Mouse (Mus musculus) myocyte (in vitro differentiated cells): ENCODE measurements around the gene Gpatch1. TPM values are rescaled to one million over a fixed set of nuclear protein-coding genes. Genes with fewer than 3 reads are reported as not detected.

Experiments
- H3K27me3 ChIP-seq: one replicate; pipeline ENCODE4 v1.6.1; 2011; ENCODE audit not compliant: control insufficient read depth, insufficient read depth, insufficient read length
- H3K36me3 ChIP-seq: one replicate; pipeline ENCODE4 v1.6.1; 2011; ENCODE audit not compliant: control insufficient read depth, insufficient read depth
- H3K4me2 ChIP-seq: one replicate; pipeline ENCODE4 v1.6.1; 2011; ENCODE audit warnings: low read depth, control low read depth
- H3K4me3 ChIP-seq: one replicate; pipeline ENCODE4 v1.5.1; 2011; ENCODE audit warnings: mild to moderate bottlenecking, control low read depth, moderate library complexity
- H3K79me2 ChIP-seq: one replicate; pipeline ENCODE4 v1.6.1; 2011; ENCODE audit not compliant: control insufficient read depth, insufficient read depth
- H3ac ChIP-seq: one replicate; pipeline ENCODE4 v1.6.1; 2011; ENCODE audit not compliant: control insufficient read depth, insufficient read length
- CEBPB ChIP-seq: IDR thresholded peaks from 2 replicates; pipeline ENCODE4 v1.6.1; 2011; ENCODE audit warnings: mild to moderate bottlenecking, moderate library complexity; ENCODE audit not compliant: poor library complexity, insufficient read depth, severe bottlenecking
- E2F4 ChIP-seq: IDR thresholded peaks from one replicate; pipeline ENCODE4 v1.6.1; 2011; ENCODE audit warnings: mild to moderate bottlenecking, control low read depth, moderate library complexity; ENCODE audit not compliant: insufficient read depth
- MAX ChIP-seq: IDR thresholded peaks from one replicate; pipeline ENCODE4 v1.6.1; 2011; ENCODE audit warnings: low read depth, mild to moderate bottlenecking, control low read depth
- MYOD1 ChIP-seq, 3 experiments: IDR thresholded peaks; one replicate each; pipeline ENCODE4 v1.6.1; 2011; ENCODE audit warnings: control low read depth in 2 of 3, low read depth in 2 of 3, mild to moderate bottlenecking in 2 of 3, moderate library complexity in 1 of 3; ENCODE audit not compliant: insufficient read length in 2 of 3, control insufficient read depth in 1 of 3
- MYOG ChIP-seq, 3 experiments: IDR thresholded peaks; one replicate each; pipeline ENCODE4 v1.6.1; 2011; ENCODE audit warnings: control low read depth in 2 of 3, low read depth in 2 of 3, mild to moderate bottlenecking in 2 of 3; ENCODE audit not compliant: insufficient read length in 2 of 3, control insufficient read depth in 1 of 3, insufficient read depth in 1 of 3
- POLR2A ChIP-seq: IDR thresholded peaks from one replicate; pipeline ENCODE4 v1.6.1; 2011; ENCODE audit warnings: low read depth, mild to moderate bottlenecking, control low read depth, moderate library complexity; ENCODE audit not compliant: insufficient read length
- POLR2AphosphoS2 ChIP-seq: IDR thresholded peaks from one replicate; pipeline ENCODE4 v1.6.1; 2011; ENCODE audit warnings: low read depth, control low read depth; ENCODE audit not compliant: insufficient read length
- REST ChIP-seq: IDR thresholded peaks from one replicate; pipeline ENCODE4 v1.6.1; 2011; ENCODE audit warnings: mild to moderate bottlenecking, control low read depth, moderate library complexity; ENCODE audit not compliant: insufficient read depth, insufficient read length
- SRF ChIP-seq: IDR thresholded peaks from one replicate; pipeline ENCODE4 v1.6.1; 2011; ENCODE audit warnings: low read depth; ENCODE audit not compliant: control insufficient read depth, insufficient read length
- TCF12 ChIP-seq: IDR thresholded peaks from one replicate; pipeline ENCODE4 v1.6.1; 2011; ENCODE audit warnings: mild to moderate bottlenecking, control low read depth; ENCODE audit not compliant: poor library complexity, insufficient read depth, severe bottlenecking
- TCF3 ChIP-seq: IDR thresholded peaks from one replicate; pipeline ENCODE4 v1.6.1; 2011; ENCODE audit warnings: low read depth, control low read depth; ENCODE audit not compliant: insufficient read length
- USF1 ChIP-seq: IDR thresholded peaks from one replicate; pipeline ENCODE4 v1.6.1; 2011; ENCODE audit warnings: low read depth, mild to moderate bottlenecking, control low read depth, moderate library complexity
- polyA plus RNA-seq: library from polyadenylated mRNA; unstranded; fragments of >200 nt; fragmentation: generic; extraction: Trizol; gene quantifications from one replicate; pipeline ENCODE4 v1.2.1, GENCODE M21; 2012; ENCODE audit warnings: missing spikeins

Gene Gpatch1
- polyA plus RNA-seq, 1 experiment, result 4.8 TPM

GRCm38 (mm10) chr7:35353306-35353705 is 35.1 kb upstream of the Gpatch1 start:
- Histone ChIP-seq H3K36me3 (no peaks in the 10 kb centered on the region), H3K79me2 (no peaks in the 10 kb centered on the region), H3K4me3 (no peak overlapping the region), H3K27me3 (no peaks in the 10 kb centered on the region), H3K4me2 (no peak overlapping the region), H3ac (no peak overlapping the region)
- no peak for TF ChIP-seq POLR2A
- TF ChIP-seq USF1, result no peak
- TF ChIP-seq MYOG (IDR thresholded peaks at IDR 0.05; ENCODE audit: control insufficient read depth in 1 of 3, insufficient read depth in 1 of 3, insufficient read length in 2 of 3, low read depth in 2 of 3), result no peak
- TF ChIP-seq MYOD1 (IDR thresholded peaks at IDR 0.05; ENCODE audit: control insufficient read depth in 1 of 3, insufficient read length in 2 of 3, low read depth in 2 of 3), result no peak

DNA sequence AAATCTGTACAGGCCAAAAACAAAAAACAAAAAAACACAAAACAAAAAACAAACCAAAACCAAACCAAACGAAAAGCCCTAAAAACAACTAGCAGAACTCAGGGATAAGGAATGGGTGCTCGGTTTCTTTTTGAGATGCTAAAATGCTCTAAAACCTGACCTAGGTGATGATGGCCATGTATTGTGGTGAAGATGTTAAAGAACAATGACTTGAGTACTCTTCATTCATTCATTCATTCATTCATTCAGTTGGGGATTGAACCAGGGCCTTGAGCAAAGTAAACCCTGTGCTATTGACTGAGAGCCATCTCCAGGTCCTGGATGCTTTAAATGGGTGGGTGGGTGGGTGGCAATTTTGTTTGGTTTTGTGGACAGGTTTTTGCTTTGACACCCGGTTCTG is 32.9 kb upstream of the Gpatch1 start:
- no peak overlapping the region for H3ac ChIP-seq
- TF ChIP-seq E2F4, result no peak
- TF ChIP-seq POLR2AphosphoS2, result no peak
- no peak overlapping the region for H3K4me2 ChIP-seq
- no peaks in the 10 kb centered on the region for H3K36me3 ChIP-seq
- H3K79me2 ChIP-seq, result no peaks in the 10 kb centered on the region
- no peaks in the 10 kb centered on the region for H3K27me3 ChIP-seq
- no peak overlapping the region for H3K4me3 ChIP-seq

DNA sequence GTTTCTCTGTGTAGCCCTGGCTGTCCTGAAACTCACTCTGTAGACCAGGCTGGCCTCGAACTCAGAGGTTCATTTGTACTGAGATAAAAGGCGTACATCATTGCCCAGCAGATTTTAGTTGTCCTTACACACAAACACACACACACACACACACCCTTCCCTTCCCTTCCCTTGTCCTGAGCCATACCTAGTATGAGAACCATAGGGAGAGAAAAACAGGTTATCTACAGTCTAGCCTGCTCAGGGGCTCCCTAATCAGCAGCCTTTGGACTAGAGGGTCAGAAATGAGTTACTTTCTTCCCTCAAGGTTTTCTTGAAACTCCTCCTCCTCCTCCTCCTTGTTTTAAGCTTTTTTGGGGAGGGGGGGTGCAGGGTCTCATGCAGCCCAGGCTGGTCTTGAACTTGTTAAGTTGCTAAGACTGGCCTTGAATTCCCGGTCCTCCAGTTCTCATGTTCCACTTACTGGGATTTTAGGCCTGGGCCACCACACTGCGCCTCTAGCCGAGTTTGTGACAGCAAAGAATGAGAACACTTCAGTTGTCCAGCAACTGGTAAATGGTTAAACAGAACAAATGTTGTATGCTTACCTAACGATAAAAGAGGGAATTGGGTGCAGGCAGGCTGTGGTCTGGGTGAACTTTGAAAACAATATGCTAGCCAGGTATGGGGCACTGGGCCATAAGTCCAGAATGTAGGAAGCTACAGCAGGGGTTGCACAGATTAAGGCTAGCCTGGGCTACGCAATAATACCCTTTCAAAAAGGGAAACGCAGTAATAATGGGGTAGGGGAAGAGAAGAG is 31.8 kb upstream of the Gpatch1 start:
- no peak for TF ChIP-seq E2F4
- TF ChIP-seq REST, result no peak
- TF ChIP-seq MAX, result no peak
- TF ChIP-seq CEBPB, result no peak
- TF ChIP-seq TCF3, result no peak
- no peak for TF ChIP-seq SRF
- no peak for TF ChIP-seq MYOG (IDR thresholded peaks at IDR 0.05; ENCODE audit: control insufficient read depth in 1 of 3, insufficient read depth in 1 of 3, insufficient read length in 2 of 3, low read depth in 2 of 3)
- no peak for TF ChIP-seq MYOD1 (IDR thresholded peaks at IDR 0.05; ENCODE audit: control insufficient read depth in 1 of 3, insufficient read length in 2 of 3, low read depth in 2 of 3)
- TF ChIP-seq POLR2A, result no peak
- TF ChIP-seq TCF12, result no peak
- TF ChIP-seq POLR2AphosphoS2, result no peak
- no peak for TF ChIP-seq USF1
- H3K4me3 ChIP-seq, result no peak overlapping the region
- H3ac ChIP-seq, result no peak overlapping the region
- no peak overlapping the region for H3K4me2 ChIP-seq
- H3K79me2 ChIP-seq, result no peaks in the 10 kb centered on the region
- H3K36me3 ChIP-seq, result no peaks in the 10 kb centered on the region
- H3K27me3 ChIP-seq, result no peaks in the 10 kb centered on the region

- Histone ChIP-seq H3K4me2 (peak overlapping the region; percentile 39), H3K36me3 (no peaks in the 10 kb centered on the region)
- TF ChIP-seq MAX, result no peak
These were observed 30.8 kb upstream of the Gpatch1 start for GRCm38 (mm10) chr7:35349022-35349421.

GRCm38 (mm10) chr7:35347918-35348700 is 29.9 kb upstream of the Gpatch1 start:
- no peaks in the 10 kb centered on the region for H3K27me3 ChIP-seq

More at GRCm38 (mm10) chr7:35349022-35349421, 30.8 kb upstream of the Gpatch1 start:
- Histone ChIP-seq H3K4me3 (no peak overlapping the region), H3K27me3 (no peaks in the 10 kb centered on the region), H3ac (no peak overlapping the region), H3K79me2 (no peaks in the 10 kb centered on the region)

More at GRCm38 (mm10) chr7:35347918-35348700, 29.9 kb upstream of the Gpatch1 start:
- H3K36me3 ChIP-seq, result no peaks in the 10 kb centered on the region
- no peak overlapping the region for H3ac ChIP-seq
- H3K4me3 ChIP-seq, result no peak overlapping the region
- no peaks in the 10 kb centered on the region for H3K79me2 ChIP-seq
- peak overlapping the region; percentile 38 for H3K4me2 ChIP-seq
- TF ChIP-seq POLR2A (no peak), SRF (no peak), TCF3 (no peak), REST (no peak)
